Mouse (Mus musculus): Measurements from ENCODE around the gene Cpa1. TPM values are rescaled to one million over a fixed set of nuclear protein-coding genes. Genes with fewer than 3 reads are reported as not detected.

The Cpa1 gene
- total RNA-seq, 2 experiments from 2014 or later: not detected

GRCm38 (mm10) chr6:30673764-30674561 lies 34.9 kb downstream of the Cpa1 start:
- peak; percentile 8 to 32 for DNase-seq

- peak in 1 of 2 experiments; percentile 29 for DNase-seq
These were observed 35.8 kb downstream of the Cpa1 start for GRCm38 (mm10) chr6:30674714-30675280.

GRCm38 (mm10) chr6:30675281-30675771 lies 36.3 kb downstream of the Cpa1 start:
- peak; percentile 21 to 42 for DNase-seq

GRCm38 (mm10) chr6:30676506-30676905 lies 37.5 kb downstream of the Cpa1 start:
- DNase-seq: no peak

- DNase-seq: no peak
These were observed 38.6 kb downstream of the Cpa1 start for GRCm38 (mm10) chr6:30677591-30677990.

- no peak for DNase-seq
These were observed 39.5 kb downstream of the Cpa1 start for GRCm38 (mm10) chr6:30678482-30678881.

- no peak for DNase-seq
These were observed 40.5 kb downstream of the Cpa1 start for GRCm38 (mm10) chr6:30679567-30679966.

GRCm38 (mm10) chr6:30680442-30680841 lies 41.4 kb downstream of the Cpa1 start:
- no peak for DNase-seq

GRCm38 (mm10) chr6:30681935-30682900 lies 43.2 kb downstream of the Cpa1 start:
- DNase-seq: peak; percentile 38 to 63

GRCm38 (mm10) chr6:30684570-30684969 lies 45.6 kb downstream of the Cpa1 start:
- DNase-seq: no peak

- no peak for DNase-seq
These were observed 48.2 kb downstream of the Cpa1 start for GRCm38 (mm10) chr6:30687198-30687597.

GRCm38 (mm10) chr6:30692826-30693225 lies 53.8 kb downstream of the Cpa1 start:
- DNase-seq: no peak

- DNase-seq: peak; percentile 96 to 98
These were observed 54.5 kb downstream of the Cpa1 start, which contains the start of gene Cep41 for GRCm38 (mm10) chr6:30693350-30693991. Gene Cep41, minus strand, starts transcription at chr6:30693749.

- DNase-seq: no peak
These were observed 55.2 kb downstream of the Cpa1 start for GRCm38 (mm10) chr6:30694209-30694608.

Other genes with a start within 250 kb of the Cpa1 start
- 10 to 100 TPM; 14.8 to 19.3 TPM for gene Zc3hc1, start 248.2 kb upstream of the Cpa1 start, total RNA-seq (2021)
- gene Klhdc10, start 237.3 kb upstream of the Cpa1 start, total RNA-seq (2021): 10 to 100 TPM; 42.6 to 42.8 TPM
- 1 to 10 TPM; 8.5 to 8.6 TPM for gene Tmem209, start 129.4 kb upstream of the Cpa1 start, total RNA-seq (2021)
- gene Ssmem1, start 129.4 kb upstream of the Cpa1 start, total RNA-seq (2021): under 1 TPM in 1 of 2 experiments, not detected in 1; 0.41 TPM
- under 1 TPM in 1 of 2 experiments, not detected in 1; 0.25 TPM for gene Cpa2, start 97.6 kb upstream of the Cpa1 start, total RNA-seq (2021)
- not detected for gene Cpa4, start 70.8 kb upstream of the Cpa1 start, total RNA-seq (2021)
- not detected for gene Cpa5, start 28.2 kb upstream of the Cpa1 start, total RNA-seq (2021)
- gene Cep41, start 54.5 kb downstream of the Cpa1 start, total RNA-seq (2021): 1 to 10 TPM; 1.3 to 1.5 TPM
- gene Mest, start 84.3 kb downstream of the Cpa1 start, total RNA-seq (2021): 1 to 10 TPM; 5.4 to 6.8 TPM

Data from heart, adult 18-20 months (tissue).